Mouse (Mus musculus) neural tube, embryonic 11.5 days (tissue): Measurements from ENCODE around the gene Notch2. TPM values are rescaled to one million over a fixed set of nuclear protein-coding genes. Genes with fewer than 3 reads are reported as not detected.

Experiments
- ATAC-seq: fragments of 200-750 bp; cut with Nextera tagmentation; 2 replicates; pipeline ENCODE4 v1.8.0; 2017; ENCODE audit warnings: moderate number of reproducible peaks, mild to moderate bottlenecking, moderate TSS enrichment, moderate library complexity; ENCODE audit not compliant: insufficient read depth, low FRiP score, low TSS enrichment
- DNase-seq: peaks from one replicate; pipeline ENCODE4 v3.0.0-alpha.2; 2015; ENCODE audit warnings: low spot score
- H3K27ac ChIP-seq: fragments of 300-500 bp; sonication (generic); 2 replicates; pipeline ENCODE4 v1.5.1; 2014; ENCODE audit warnings: low read depth, mild to moderate bottlenecking, low read length
- H3K27me3 ChIP-seq: fragments of 300-500 bp; sonication (generic); 2 replicates; pipeline ENCODE4 v1.6.1; 2014; ENCODE audit warnings: mild to moderate bottlenecking, low read length, mixed read lengths; ENCODE audit not compliant: control insufficient read depth, insufficient read depth
- H3K36me3 ChIP-seq: fragments of 300-500 bp; sonication (generic); 2 replicates; pipeline ENCODE4 v1.6.1; 2014; ENCODE audit warnings: mild to moderate bottlenecking, low read length, moderate library complexity, mixed read lengths; ENCODE audit not compliant: control insufficient read depth, insufficient read depth
- H3K4me1 ChIP-seq: fragments of 300-500 bp; sonication (generic); 2 replicates; pipeline ENCODE4 v1.6.1; 2014; ENCODE audit warnings: low read length, mixed read lengths; ENCODE audit not compliant: control insufficient read depth, insufficient read depth
- H3K4me2 ChIP-seq: fragments of 300-500 bp; sonication (generic); 2 replicates; pipeline ENCODE4 v1.6.1; 2014; ENCODE audit warnings: low read depth, mild to moderate bottlenecking, moderate library complexity
- H3K4me3 ChIP-seq: fragments of 300-500 bp; sonication (generic); 2 replicates; pipeline ENCODE4 v1.5.1; 2014; ENCODE audit warnings: low read depth, low read length
- H3K9ac ChIP-seq: fragments of 300-500 bp; sonication (generic); 2 replicates; pipeline ENCODE4 v1.6.1; 2014; ENCODE audit warnings: mild to moderate bottlenecking, low read length
- H3K9me3 ChIP-seq: fragments of 300-500 bp; sonication (generic); 2 replicates; pipeline ENCODE4 v1.6.1; 2016; ENCODE audit warnings: low read length; ENCODE audit not compliant: control insufficient read depth
- WGBS: fragments of 180-500 bp; shearing (Covaris S2); extraction: QIAGEN DNeasy Blood & Tissue Kit; methylation state at CpG from one replicate; pipeline ENCODE4 v1.1.7; 2014; 5-methylcytosine and 5-hydroxymethylcytosine counted together
- polyA plus RNA-seq: library from polyadenylated mRNA; unstranded; fragments of >200 nt; fragmentation: Nextera tagmentation; extraction: Ambion mirVana; gene quantifications from 2 replicates; pipeline ENCODE4 v1.2.1, GENCODE M21; 2014

Notch2 gene
- polyA plus RNA-seq, 1 experiment from 2014 or later: 24.6 TPM

DNA sequence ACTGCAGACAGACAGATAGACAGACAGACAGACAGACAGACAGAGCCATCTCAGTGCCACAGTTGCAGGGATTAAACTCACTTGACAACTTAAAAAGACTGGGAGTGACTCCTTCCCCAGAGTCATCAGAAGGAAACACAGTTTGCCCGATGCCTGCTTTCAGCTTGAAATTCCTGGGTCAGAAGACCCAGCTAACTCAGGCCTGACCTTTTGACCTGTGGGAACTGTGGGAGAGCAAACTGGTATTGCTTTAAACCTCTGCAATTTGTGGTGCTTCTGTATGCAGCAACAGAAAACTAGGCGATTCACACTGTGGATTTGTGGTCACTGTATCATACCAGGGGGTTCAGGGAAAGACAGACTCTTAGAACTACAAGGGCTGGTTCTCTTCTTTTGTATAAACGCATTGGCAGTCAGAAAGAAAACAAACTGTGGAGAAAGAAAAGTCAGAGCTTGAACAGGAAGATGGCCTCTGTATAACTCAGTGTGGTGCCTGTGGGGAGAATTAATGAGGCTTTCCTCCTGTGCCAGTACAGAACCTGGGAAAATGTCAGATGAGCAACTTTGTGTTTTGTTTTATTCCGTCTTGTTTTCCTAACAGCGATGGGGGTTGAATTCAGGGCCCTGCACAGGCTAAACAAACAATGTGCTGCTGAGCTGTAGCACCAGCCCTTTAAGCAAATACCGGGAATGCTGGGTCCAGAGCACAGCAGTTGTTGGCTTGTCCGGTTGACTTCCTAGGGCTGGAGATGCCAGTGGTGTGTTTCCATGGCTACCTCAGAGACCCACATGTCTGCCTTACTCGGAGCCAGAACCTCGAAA is 184.6 kb downstream of the Notch2 start:
- Histone ChIP-seq H3K9me3 (no peaks in the 10 kb centered on the region), H3K4me1 (peaks cover 9% of the 10 kb centered on the region), H3K27ac (0 out of 2 replicates have a peak overlapping the region, but pooled peaks have one; percentile 34), H3K27me3 (no peaks in the 10 kb centered on the region), H3K9ac (no peak overlapping the region), H3K4me3 (no peak overlapping the region), H3K36me3 (no peaks in the 10 kb centered on the region), H3K4me2 (no peak overlapping the region)
- ATAC-seq: no peak
- 11% methylated on average over 9 of the region's 9 CpGs for WGBS
- DNase-seq: peak; percentile 24

DNA sequence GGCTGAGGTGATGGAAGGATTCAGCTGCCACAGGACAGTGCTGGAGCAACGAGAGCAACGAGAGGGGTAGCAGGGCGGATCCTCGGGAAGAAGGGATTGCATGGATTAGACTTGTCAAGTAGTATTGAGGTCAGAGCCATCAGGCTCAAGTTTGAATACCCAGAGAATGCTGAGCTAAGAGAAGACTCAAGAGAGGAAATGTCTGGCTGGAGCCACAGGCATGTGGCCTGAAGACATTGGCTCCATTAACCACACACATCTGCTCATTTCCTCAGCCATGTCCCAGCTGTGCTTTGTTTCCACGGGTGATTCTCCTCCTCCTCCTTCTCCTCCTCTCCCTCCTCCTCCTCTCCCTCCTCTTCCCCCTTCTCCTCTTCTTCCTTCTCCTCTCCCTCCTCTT is 186.4 kb downstream of the Notch2 start:
- ATAC-seq: no peak

More for the DNA sequence above, 186.4 kb downstream of the Notch2 start:
- peaks cover 11% of the 10 kb centered on the region for H3K4me1 ChIP-seq
- H3K9me3 ChIP-seq: no peaks in the 10 kb centered on the region
- no peak for DNase-seq
- H3K27me3 ChIP-seq: no peaks in the 10 kb centered on the region
- no peak overlapping the region for H3K9ac ChIP-seq
- 76% methylated on average over 5 of the region's 5 CpGs for WGBS
- H3K36me3 ChIP-seq: no peaks in the 10 kb centered on the region
- no peak overlapping the region for H3K4me3 ChIP-seq
- H3K4me2 ChIP-seq: no peak overlapping the region
- H3K27ac ChIP-seq: no peak overlapping the region

Other genes starting within 250 kb of the Notch2 start
- gene Pde4dip, start 124.8 kb upstream of the Notch2 start, polyA plus RNA-seq: 40.6 and 49.7 TPM in 2 replicates
- gene Sec22b, start 112.3 kb upstream of the Notch2 start, polyA plus RNA-seq: 136 and 138 TPM in 2 replicates
- not detected in 2 replicates for gene Adam30, start 147.1 kb downstream of the Notch2 start, polyA plus RNA-seq
- gene Reg4, start 208.6 kb downstream of the Notch2 start, polyA plus RNA-seq: not detected in 2 replicates